Mouse (Mus musculus) MEL (cell line): ENCODE measurements around the gene Glipr2. TPM values are rescaled to one million over a fixed set of nuclear protein-coding genes. Genes with fewer than 3 reads are reported as not detected.

ENCODE experiments used
- DNase-seq: peaks from one replicate; pipeline ENCODE4 v3.0.0; 2011; ENCODE audit warnings: low read depth, low spot score
- H3K27ac ChIP-seq: 2 replicates; pipeline ENCODE4 v1.5.1; 2012; ENCODE audit warnings: low read depth, mild to moderate bottlenecking, control low read depth, low read length, moderate library complexity; ENCODE audit not compliant: control insufficient read depth
- H3K27me3 ChIP-seq, 2 experiments: fragments of 150-350 bp in 1 of 2; sonication (generic) in 1 of 2; 2 replicates each; pipeline ENCODE4 v1.6.1; 2012; ENCODE audit warnings: low read length in 2 of 2, mild to moderate bottlenecking in 2 of 2, improper control_type of control experiment in 1 of 2, moderate library complexity in 1 of 2; ENCODE audit not compliant: insufficient read depth in 2 of 2, control insufficient read depth in 1 of 2
- H3K36me3 ChIP-seq, 2 experiments: 2 replicates each; pipeline ENCODE4 v1.6.1; 2012 to 2014; ENCODE audit warnings: low read length in 2 of 2, improper control_type of control experiment in 1 of 2, inconsistent platforms in 1 of 2, mild to moderate bottlenecking in 1 of 2; ENCODE audit not compliant: insufficient read depth in 2 of 2, control insufficient read depth in 1 of 2
- H3K4me1 ChIP-seq, 2 experiments: fragments of 150-350 bp in 1 of 2; sonication (generic) in 1 of 2; 2 replicates each; pipeline ENCODE4 v1.6.1; 2012; ENCODE audit warnings: low read length in 2 of 2, improper control_type of control experiment in 1 of 2, mild to moderate bottlenecking in 1 of 2; ENCODE audit not compliant: insufficient read depth in 2 of 2, control insufficient read depth in 1 of 2
- H3K4me3 ChIP-seq, 2 experiments: fragments of 150-350 bp in 1 of 2; sonication (generic) in 1 of 2; 2 replicates each; pipeline ENCODE4 v1.5.1; 2012; ENCODE audit warnings: low read depth in 2 of 2, low read length in 2 of 2, mild to moderate bottlenecking in 2 of 2, moderate library complexity in 2 of 2, control low read depth in 1 of 2, improper control_type of control experiment in 1 of 2; ENCODE audit not compliant: control insufficient read depth in 1 of 2, insufficient read depth in 1 of 2
- H3K79me2 ChIP-seq: 2 replicates; pipeline ENCODE4 v1.6.1; 2012; ENCODE audit warnings: mild to moderate bottlenecking, low read length, moderate library complexity; ENCODE audit not compliant: control insufficient read depth, poor library complexity, insufficient read depth
- H3K9ac ChIP-seq: 2 replicates; pipeline ENCODE4 v1.6.1; 2012; ENCODE audit warnings: low read depth, mild to moderate bottlenecking, control low read depth, low read length, moderate library complexity; ENCODE audit not compliant: control insufficient read depth, poor library complexity, severe bottlenecking
- H3K9me3 ChIP-seq: fragments of 150-350 bp; sonication (generic); replicated peaks from 2 replicates; pipeline ENCODE4 v1.6.1; 2012; ENCODE audit warnings: mild to moderate bottlenecking, low read length, improper control_type of control experiment, moderate library complexity; ENCODE audit not compliant: insufficient read depth
- BHLHE40 ChIP-seq: IDR thresholded peaks from 2 replicates; pipeline ENCODE4 v1.6.1; 2012; ENCODE audit warnings: low read depth, mild to moderate bottlenecking, inconsistent platforms, low read length, improper control_type of control experiment, borderline replicate concordance
- CHD1 ChIP-seq: IDR thresholded peaks from 2 replicates; pipeline ENCODE4 v1.6.1; 2012; ENCODE audit warnings: low read depth, mild to moderate bottlenecking, inconsistent platforms, low read length, improper control_type of control experiment
- EP300 ChIP-seq, 2 experiments: IDR thresholded peaks; 2 replicates each; pipeline ENCODE4 v1.6.1; 2011; ENCODE audit warnings: improper control_type of control experiment in 2 of 2, low read length in 2 of 2, low read depth in 1 of 2, mild to moderate bottlenecking in 1 of 2
- GABPA ChIP-seq: IDR thresholded peaks from 2 replicates; pipeline ENCODE4 v1.6.1; 2012; ENCODE audit warnings: low read depth, mild to moderate bottlenecking, inconsistent platforms, low read length, improper control_type of control experiment, moderate library complexity
- KAT2A ChIP-seq: conservative IDR thresholded peaks from 2 replicates; pipeline ENCODE4 v1.6.1; 2012; ENCODE audit warnings: low read depth, low read length, improper control_type of control experiment, inconsistent platforms
- NRF1 ChIP-seq: IDR thresholded peaks from 2 replicates; pipeline ENCODE4 v1.6.1; 2014; ENCODE audit warnings: low read depth, mild to moderate bottlenecking, inconsistent platforms, low read length, improper control_type of control experiment, moderate library complexity; ENCODE audit not compliant: poor library complexity, insufficient read depth, severe bottlenecking
- POLR2AphosphoS2 ChIP-seq: IDR thresholded peaks from 2 replicates; pipeline ENCODE4 v1.6.1; 2011; ENCODE audit warnings: low read length, improper control_type of control experiment
- RAD21 ChIP-seq: IDR thresholded peaks from 2 replicates; pipeline ENCODE4 v1.6.1; 2011; ENCODE audit warnings: mild to moderate bottlenecking, low read depth, low read length, improper control_type of control experiment
- RCOR1 ChIP-seq: IDR thresholded peaks from 2 replicates; pipeline ENCODE4 v1.6.1; 2012; ENCODE audit warnings: low read depth, mild to moderate bottlenecking, inconsistent platforms, low read length, improper control_type of control experiment
- SIN3A ChIP-seq: IDR thresholded peaks from 2 replicates; pipeline ENCODE4 v1.6.1; 2012; ENCODE audit warnings: low read length, improper control_type of control experiment, inconsistent platforms
- TBP ChIP-seq: IDR thresholded peaks from 2 replicates; pipeline ENCODE4 v1.8.0; 2011; ENCODE audit warnings: low read depth, low read length, improper control_type of control experiment
- TCF12 ChIP-seq: IDR thresholded peaks from 2 replicates; pipeline ENCODE4 v1.6.1; 2014; ENCODE audit warnings: low read depth, mild to moderate bottlenecking, inconsistent platforms, low read length, improper control_type of control experiment, moderate library complexity
- USF1 ChIP-seq: IDR thresholded peaks from 2 replicates; pipeline ENCODE4 v1.6.1; 2014; ENCODE audit warnings: low read depth, mild to moderate bottlenecking, inconsistent platforms, low read length, improper control_type of control experiment, moderate library complexity
- ZC3H11A ChIP-seq: IDR thresholded peaks from 2 replicates; pipeline ENCODE4 v1.6.1; 2012; ENCODE audit warnings: low read depth, mild to moderate bottlenecking, inconsistent platforms, low read length, improper control_type of control experiment
- ZNF384 ChIP-seq: IDR thresholded peaks from 2 replicates; pipeline ENCODE4 v1.6.1; 2012; ENCODE audit warnings: low read depth, mild to moderate bottlenecking, inconsistent platforms, low read length, improper control_type of control experiment
- polyA plus RNA-seq, 2 experiments: library from polyadenylated mRNA; stranded (reverse) in 1 of 2; unstranded in 1 of 2; fragments of >175 nt in 1 of 2; fragments of >200 nt in 1 of 2; gene quantifications; 2 replicates each; pipeline versions ENCODE4 v1.2.1 to v1.2.4; 2012; ENCODE audit warnings: low replicate concordance in 2 of 2, low read depth in 1 of 2; ENCODE audit not compliant: insufficient read length in 2 of 2, insufficient read depth in 1 of 2, missing spikeins in 1 of 2
- total RNA-seq: library from RNA; depleted of rRNA; stranded (reverse); fragments of 300-350 nt; gene quantifications from 2 replicates; pipeline ENCODE4 v1.2.3, GENCODE M21; 2012

The Glipr2 gene
- total and polyA plus RNA-seq, 3 experiments: 22.8 to 25.0 TPM; not detected in 1

DNA sequence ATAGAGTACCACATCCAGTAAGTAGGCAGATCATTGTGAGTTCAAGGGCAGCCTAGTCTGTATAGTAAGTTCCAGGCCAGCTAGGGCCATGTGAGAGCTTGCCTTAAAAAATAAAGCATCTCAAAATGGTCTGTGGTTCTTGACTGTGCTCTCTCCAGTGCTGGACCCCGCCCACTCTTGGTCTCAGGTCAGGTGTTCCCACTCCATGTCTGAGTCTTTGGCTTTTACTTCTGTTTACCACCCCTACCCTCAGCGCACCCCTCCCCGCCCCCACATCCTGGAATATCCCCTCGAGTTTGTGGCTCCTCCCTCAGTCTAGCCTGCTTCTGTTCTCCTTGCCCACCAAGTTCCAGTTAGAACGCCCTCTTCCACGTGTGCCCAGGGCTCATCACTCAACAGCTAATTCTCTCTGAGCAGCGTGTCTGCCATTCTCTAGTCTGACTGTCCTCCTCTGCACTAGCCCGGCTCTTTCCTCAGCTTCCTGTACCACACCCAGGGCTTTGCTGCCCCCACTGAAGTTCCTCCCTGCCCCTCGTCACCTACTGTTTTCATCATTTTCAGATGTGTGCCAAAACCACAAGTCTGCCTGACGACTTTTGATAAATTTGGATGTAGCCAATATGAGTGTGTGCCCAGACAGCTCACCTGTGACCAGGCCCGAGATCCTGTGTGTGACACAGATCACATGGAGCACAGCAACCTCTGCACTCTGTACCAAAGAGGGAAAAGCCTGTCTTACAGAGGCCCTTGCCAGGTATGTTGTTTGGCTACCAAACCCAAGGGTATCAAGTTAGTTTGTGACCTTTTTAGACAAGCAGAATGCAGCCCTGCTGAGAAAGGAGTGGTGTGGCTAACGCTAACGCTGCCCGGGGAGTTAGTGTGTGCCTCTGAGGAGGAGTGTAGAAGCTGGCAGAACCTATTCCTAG, 20.2 kb upstream of the Glipr2 start:
- Histone ChIP-seq H3K4me1 (peaks cover 0 to 14% of the 10 kb centered on the region in 2 experiments; a peak in 2 of 4 replicates), H3K36me3 (peaks cover 0 to 9% of the 10 kb centered on the region in 2 experiments; a peak in 2 of 4 replicates), H3K27ac (0 out of 2 replicates have a peak overlapping the region, but pooled peaks have one; percentile 12), H3K9ac (no peak overlapping the region), H3K4me3 (no peak overlapping the region), H3K27me3 (no peaks in the 10 kb centered on the region), H3K9me3 (no peaks in the 10 kb centered on the region), H3K79me2 (no peaks in the 10 kb centered on the region)
- TF ChIP-seq USF1 (no peak), EP300 (IDR thresholded peaks at IDR 0.05; ENCODE audit: low read depth in 1 of 2, low read length in 2 of 2) (0 out of 4 replicates have a peak, but pooled peaks of 1 of the 2 experiments have one; percentile 7)
- DNase-seq: peak; percentile 13

DNA sequence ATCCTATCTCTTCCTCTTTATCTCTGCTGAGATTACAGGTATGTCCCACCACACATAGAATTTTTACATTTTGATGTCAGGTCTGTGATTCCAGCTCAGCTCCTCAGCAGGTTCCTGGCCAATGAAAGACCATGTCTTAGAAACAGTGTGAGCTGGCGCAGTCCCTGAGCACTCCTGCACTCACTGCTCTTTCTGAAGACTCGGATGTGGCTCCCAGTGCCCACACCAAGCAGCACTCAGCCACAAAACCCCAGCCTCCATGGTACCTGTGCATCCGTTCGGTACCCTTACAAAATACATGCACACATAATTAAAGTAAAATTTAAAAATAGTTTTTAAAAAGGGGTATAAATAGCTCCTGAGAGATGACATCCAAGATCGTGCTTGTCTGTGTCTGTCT, 15.9 kb upstream of the Glipr2 start:
- no peak overlapping the region for H3K4me3 ChIP-seq
- peaks cover 0 to 11% of the 10 kb centered on the region in 2 experiments; a peak in 2 of 4 replicates for H3K4me1 ChIP-seq
- no peak for TF ChIP-seq CHD1
- 0 out of 2 replicates have a peak, but pooled peaks have one; percentile 38 for TF ChIP-seq TBP
- H3K36me3 ChIP-seq: peaks cover 0 to 9% of the 10 kb centered on the region in 2 experiments; a peak in 2 of 4 replicates
- no peak overlapping the region for H3K9ac ChIP-seq
- H3K9me3 ChIP-seq: no peaks in the 10 kb centered on the region
- H3K27me3 ChIP-seq: no peaks in the 10 kb centered on the region
- no peak for DNase-seq
- no peak overlapping the region for H3K27ac ChIP-seq
- H3K79me2 ChIP-seq: no peaks in the 10 kb centered on the region

DNA sequence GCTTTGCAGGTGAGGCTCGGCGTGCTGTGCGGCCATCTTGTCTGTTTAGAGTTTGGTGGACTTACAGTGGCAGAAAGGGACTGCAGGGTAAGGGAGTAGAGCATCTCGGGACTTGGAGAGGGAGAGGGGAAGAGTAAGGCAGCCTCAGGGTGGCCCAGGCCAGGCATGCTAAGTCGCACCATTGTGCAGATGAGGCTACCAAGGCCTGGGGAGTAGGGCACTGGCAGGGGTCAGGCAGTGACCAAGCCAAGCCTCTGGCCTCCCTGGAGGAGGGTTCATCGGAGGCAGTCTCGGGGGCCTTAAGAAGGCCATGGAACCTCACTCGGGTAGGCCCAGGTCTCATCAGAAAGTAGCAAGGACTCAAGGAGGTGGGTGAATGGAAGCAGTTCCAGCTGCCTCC, 14.8 kb upstream of the Glipr2 start:
- H3K27ac ChIP-seq: no peak overlapping the region
- no peaks in the 10 kb centered on the region; a peak in 1 of 4 replicates for H3K27me3 ChIP-seq
- no peak for DNase-seq
- no peaks in the 10 kb centered on the region for H3K79me2 ChIP-seq
- H3K9me3 ChIP-seq: no peaks in the 10 kb centered on the region
- peaks cover 0 to 2% of the 10 kb centered on the region in 2 experiments; a peak in 2 of 4 replicates for H3K4me1 ChIP-seq
- TF ChIP-seq SIN3A (no peak), BHLHE40 (no peak)
- no peak overlapping the region for H3K9ac ChIP-seq
- H3K4me3 ChIP-seq: no peak overlapping the region
- H3K36me3 ChIP-seq: peaks cover 0 to under 1% of the 10 kb centered on the region in 2 experiments; a peak in 1 of 4 replicates

DNA sequence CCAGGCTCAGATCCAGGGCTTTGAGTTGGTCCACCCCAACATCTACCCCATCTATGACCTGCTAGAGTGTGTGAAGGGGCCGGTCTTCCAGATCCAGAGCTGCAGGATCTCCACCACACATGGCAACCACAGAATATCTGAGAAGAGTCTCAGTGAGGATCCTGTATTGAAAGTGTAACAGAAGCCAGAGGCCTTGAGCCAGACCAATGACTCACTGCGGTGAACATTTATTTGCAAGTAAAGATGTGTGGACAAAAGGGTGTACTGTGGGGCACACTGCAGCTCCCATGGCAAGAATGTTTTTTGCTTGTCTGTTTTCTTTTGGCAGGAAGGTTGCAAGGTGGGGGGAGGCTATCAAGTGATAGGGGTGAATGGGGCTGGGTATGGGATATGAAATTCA, 9.6 kb upstream of the Glipr2 start:
- no peaks in the 10 kb centered on the region for H3K36me3 ChIP-seq
- H3K79me2 ChIP-seq: no peaks in the 10 kb centered on the region
- DNase-seq: no peak
- H3K4me1 ChIP-seq: no peaks in the 10 kb centered on the region
- no peak overlapping the region for H3K4me3 ChIP-seq
- no peak overlapping the region for H3K27ac ChIP-seq
- H3K27me3 ChIP-seq: no peaks in the 10 kb centered on the region; a peak in 2 of 4 replicates
- no peak overlapping the region for H3K9ac ChIP-seq
- TF ChIP-seq SIN3A (no peak), ZNF384 (no peak), RAD21 (no peak), RCOR1 (no peak), NRF1 (no peak), GABPA (no peak), TCF12 (no peak), ZC3H11A (no peak), KAT2A (no peak), TBP (no peak), CHD1 (no peak), POLR2AphosphoS2 (no peak)
- no peaks in the 10 kb centered on the region for H3K9me3 ChIP-seq
